Mouse (Mus musculus): ENCODE results near the gene Arhgap21.

The Arhgap21 gene

GRCm38 (mm10) chr2:20894100-20894690 is 74.5 kb downstream of the Arhgap21 start:
- DNase-seq (ENCODE audit: low spot score): peak; percentile 73

GRCm38 (mm10) chr2:20888751-20889150 is 79.9 kb downstream of the Arhgap21 start:
- no peak for DNase-seq (ENCODE audit: low spot score)

GRCm38 (mm10) chr2:20883288-20883687 is 85.4 kb downstream of the Arhgap21 start:
- DNase-seq (ENCODE audit: low spot score): no peak

DNA sequence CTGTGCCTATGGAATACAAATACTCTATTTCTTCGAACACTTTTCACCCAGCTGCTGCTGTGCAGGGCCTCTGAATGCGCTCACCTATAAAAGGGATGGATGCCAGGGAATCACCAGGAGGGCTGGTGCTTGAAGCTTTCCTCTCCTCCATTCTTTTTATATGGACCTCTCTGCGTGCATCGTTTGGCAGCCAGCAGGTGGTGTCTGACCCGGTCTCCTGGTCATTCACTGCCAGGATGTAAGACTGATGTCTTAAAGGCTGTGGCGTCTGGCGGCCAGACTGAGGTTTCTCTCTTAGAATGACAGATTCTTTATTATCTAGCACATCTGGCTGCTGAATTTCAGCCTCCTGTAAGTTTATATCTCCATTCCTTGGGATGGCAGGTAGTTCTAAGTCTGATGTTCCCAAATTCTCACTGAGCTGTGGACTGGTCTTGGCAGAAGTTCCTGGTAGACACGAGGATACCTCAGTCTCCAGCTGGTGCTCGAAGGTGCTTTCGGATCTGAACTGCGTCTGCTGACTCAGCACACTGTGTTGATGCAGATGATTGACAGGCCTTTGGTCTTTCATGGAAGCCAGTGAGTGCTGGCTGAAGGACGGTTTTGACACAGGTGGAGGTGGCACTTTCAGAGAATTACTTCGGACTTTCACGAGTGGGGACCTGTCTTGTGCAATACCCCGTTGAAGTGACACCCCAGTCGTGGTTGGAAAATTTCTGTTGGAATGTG is 88.6 kb downstream of the Arhgap21 start:
- no peak for DNase-seq (ENCODE audit: low spot score)

DNA sequence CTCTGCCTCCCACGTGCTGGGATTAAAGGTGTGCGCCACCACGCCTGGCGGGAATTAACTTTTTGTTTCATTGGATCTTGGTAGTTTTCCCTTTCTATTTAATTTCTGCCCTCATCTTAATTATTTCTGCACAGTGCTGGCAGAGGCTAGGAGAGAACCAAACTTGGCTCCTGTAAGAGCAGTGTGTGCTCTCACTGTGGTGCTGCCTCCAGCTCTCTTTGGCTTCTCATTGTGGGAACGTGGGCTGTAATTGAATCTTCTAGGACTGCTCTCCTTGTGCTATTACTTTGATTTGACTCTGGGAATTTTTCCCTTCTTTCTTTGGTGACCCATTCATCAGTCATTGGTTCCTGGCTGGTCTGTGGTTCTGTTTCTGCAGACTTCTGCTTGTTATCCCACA is 94.1 kb downstream of the Arhgap21 start:
- DNase-seq (ENCODE audit: low spot score): no peak

GRCm38 (mm10) chr2:20869212-20869965 is 99.3 kb downstream of the Arhgap21 start:
- no peak for DNase-seq (ENCODE audit: low spot score)

DNA sequence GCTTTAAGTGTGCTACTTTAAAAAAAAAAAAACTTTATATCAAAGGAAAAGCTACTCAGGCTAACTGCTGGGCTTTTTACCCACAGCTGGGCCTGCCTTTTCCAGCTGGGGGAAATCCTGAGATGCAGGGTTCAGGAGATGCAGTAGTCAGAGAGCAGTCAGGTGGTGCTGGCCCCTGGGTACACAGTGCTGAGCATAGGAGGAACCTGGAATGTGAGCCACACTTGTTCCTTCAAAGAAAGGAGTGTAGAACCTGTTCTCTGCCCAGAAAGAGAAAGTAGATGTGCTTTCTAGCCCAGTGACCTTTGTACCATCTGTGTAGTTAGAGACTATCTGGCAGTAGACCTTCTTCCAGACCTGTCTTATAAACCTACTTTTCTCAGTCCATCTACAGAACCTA is 100.6 kb downstream of the Arhgap21 start:
- DNase-seq (ENCODE audit: low spot score): no peak

- DNase-seq (ENCODE audit: low spot score): no peak
Observed at GRCm38 (mm10) chr2:20865795-20866194, 102.9 kb downstream of the Arhgap21 start.

DNA sequence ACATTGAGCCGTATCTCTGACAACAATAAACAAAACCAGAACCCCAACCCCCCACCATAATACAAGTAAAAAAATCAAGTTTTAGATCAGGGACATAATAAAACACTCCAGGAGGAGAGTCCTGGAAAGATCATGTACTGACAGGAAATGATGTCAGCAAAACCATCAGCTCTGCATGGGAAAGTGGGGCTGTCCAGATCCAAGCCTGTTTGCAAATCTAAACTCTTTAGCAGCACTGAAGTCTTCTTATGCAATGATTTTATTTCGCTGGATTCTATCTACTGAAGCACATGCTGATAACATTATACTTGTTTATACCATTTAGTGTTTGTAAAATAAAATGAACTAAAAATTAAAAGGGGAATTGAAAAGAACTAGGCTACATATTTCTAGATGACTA is 104.1 kb downstream of the Arhgap21 start:
- DNase-seq (ENCODE audit: low spot score): no peak

DNA sequence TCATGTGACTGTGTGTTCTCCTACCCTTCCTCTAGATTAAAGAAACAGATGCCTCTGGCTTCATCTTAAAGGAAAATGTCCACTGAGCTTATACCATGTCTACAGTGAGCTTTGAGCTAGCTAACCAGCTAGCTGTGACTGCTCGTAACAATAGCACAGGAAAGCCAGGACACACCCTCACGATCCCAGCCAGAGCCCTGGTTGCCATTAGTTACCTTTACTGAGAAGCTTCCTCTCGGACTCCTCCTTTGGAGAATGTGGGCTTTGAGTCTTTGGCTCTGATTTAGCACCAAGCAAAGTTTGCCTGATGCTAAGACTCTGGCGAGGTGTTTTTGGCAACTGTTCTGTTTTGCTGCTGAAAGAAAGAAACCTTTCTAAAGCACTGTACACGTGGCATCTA is 107.9 kb downstream of the Arhgap21 start:
- DNase-seq (ENCODE audit: low spot score): no peak

DNA sequence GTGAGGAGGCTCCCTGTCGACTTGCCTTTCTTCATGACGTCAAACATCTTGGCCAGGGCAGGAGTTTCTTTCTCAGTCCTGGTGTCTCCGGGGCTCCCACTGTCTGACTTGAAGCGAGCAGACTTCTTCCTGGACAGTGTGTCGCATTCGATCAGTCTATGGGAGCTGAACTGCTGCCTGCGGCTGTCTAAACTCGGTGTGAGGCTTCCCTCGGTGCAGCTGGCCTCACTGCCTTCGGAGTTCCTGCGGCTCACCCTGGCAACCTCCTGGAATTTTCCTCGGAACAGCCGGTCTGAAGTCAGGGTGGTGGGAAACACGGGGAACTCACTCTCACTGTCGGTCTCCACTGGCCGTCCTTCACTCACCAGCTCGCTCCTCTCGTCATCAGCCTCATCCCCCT is 119.3 kb downstream of the Arhgap21 start:
- DNase-seq (ENCODE audit: low spot score): no peak

GRCm38 (mm10) chr2:20831608-20832406 is 136.9 kb downstream of the Arhgap21 start:
- no peak for DNase-seq (ENCODE audit: low spot score)

DNA sequence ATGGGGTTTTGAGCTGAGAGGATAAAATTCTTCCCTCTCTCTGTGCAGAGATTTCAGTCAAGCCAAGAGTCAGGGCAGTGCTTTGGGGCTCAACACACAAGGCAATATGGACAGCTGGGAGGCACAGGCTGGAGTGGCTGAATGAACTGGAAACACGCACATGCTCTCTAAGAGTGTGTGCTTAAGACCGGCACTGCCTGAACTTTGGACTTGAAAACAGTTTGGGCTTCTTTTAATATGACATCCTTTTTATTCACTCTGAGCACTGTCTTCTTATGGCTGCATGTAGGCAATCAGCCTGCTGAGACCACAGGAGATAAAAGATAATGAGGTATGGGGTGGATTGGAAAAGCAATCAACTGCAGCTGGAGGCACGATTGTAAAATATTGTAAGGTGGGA is 137.8 kb downstream of the Arhgap21 start:
- no peak for DNase-seq (ENCODE audit: low spot score)

DNA sequence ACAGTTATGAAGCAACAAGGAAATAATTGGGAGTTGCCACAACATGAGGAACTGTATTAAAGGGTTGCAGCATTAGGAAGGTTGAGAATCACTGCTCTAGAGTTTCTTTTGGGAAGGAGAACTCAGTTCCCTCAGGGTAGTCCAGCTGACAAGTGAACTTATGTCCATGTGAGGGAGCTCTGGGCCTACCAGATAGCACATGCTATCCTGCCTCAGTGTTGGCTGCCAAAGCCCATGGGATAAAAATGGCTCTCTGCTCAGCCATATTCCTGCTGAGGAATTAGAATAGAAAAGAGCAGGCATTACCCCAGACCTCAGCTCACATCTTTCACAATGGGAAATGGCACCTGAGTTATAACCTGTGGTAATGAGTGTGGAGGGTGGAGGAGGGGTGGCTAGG is 142.4 kb downstream of the Arhgap21 start:
- DNase-seq (ENCODE audit: low spot score): no peak

GRCm38 (mm10) chr2:20818226-20818625 is 150.5 kb downstream of the Arhgap21 start:
- no peak for DNase-seq (ENCODE audit: low spot score)

DNA sequence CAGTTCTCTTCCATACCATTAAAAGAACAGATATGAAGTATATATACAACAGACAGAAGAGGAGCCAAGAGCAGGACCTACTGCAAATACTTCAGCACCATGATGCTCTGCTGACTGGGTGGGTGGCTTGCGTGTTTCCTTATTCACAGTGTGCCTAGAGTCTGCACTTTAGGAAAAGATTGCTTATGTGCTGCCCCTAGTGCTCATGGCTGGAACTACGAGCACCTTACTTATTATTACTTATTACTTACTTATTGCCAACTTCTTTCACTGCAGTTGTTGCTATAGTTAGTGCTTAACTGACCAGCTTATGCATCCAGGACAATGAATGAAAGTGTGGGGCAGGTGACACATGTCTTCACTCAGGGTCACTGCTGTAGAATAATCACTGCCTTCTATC is 154.7 kb downstream of the Arhgap21 start:
- no peak for DNase-seq (ENCODE audit: low spot score)

DNA sequence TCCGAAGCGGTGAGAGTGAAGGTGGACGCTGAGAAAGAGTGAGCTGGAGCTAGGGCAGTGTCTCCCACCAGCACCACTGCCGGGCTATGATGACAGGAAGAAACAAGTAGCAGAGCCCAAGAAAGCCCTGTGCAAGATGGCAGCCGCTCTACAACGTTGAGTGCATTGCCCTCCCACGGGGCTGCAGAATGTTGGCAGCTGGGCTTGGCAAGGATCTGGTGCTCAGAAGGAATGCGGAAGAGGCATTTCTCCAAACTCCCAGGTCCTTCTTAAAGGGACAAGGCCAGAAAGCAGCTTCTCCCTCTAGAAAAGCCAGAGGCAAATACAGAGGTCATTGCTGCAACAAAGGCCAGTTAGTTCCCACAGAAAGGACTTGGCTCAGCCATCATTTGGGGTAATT is 157.2 kb downstream of the Arhgap21 start:
- DNase-seq (ENCODE audit: low spot score): no peak

- DNase-seq (ENCODE audit: low spot score): no peak
Observed at GRCm38 (mm10) chr2:20801236-20801890, 167.3 kb downstream of the Arhgap21 start.
